Mouse (Mus musculus): ENCODE data around the gene Tyw1. TPM values are rescaled to one million over a fixed set of nuclear protein-coding genes. Genes with fewer than 3 reads are reported as not detected.

Gene Tyw1
- polyA plus RNA-seq, 1 experiment, result 23.6 TPM

DNA sequence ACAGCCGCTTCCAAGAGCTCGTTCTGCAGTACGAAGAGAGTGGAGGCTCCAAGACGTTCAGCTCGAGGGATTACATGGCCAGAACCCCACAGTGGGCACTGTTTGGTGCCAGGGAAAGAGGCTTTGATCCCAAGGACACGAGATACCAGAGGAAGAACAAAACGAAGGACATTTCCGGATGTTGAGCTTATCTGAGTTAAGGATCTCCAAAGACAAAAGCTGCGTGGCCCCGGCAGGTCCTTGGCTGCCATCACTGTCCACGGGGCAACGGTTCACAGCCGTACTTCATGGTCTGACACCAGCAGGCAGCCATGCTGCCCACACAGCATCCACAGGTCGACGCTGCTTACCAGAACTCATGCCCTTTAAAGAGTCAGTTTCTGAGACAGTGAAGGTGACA is 85.2 kb downstream of the Tyw1 start:
- H3K4me3 ChIP-seq, result no peak overlapping the region
- no peaks in the 10 kb centered on the region for H3K36me3 ChIP-seq (ENCODE audit: control insufficient read depth, insufficient read depth)
- no peak overlapping the region for H3K4me2 ChIP-seq (ENCODE audit: low read depth)
- TF ChIP-seq TCF12 (IDR thresholded peaks at IDR 0.05; ENCODE audit: insufficient read depth, poor library complexity, severe bottlenecking) (no peak), MYOD1 (IDR thresholded peaks at IDR 0.05; ENCODE audit: control insufficient read depth in 1 of 3, insufficient read length in 2 of 3, low read depth in 2 of 3) (no peak), MYOG (IDR thresholded peaks at IDR 0.05; ENCODE audit: control insufficient read depth in 1 of 3, insufficient read depth in 1 of 3, insufficient read length in 2 of 3, low read depth in 2 of 3) (no peak), SRF (IDR thresholded peaks at IDR 0.05; ENCODE audit: control insufficient read depth, insufficient read length, low read depth) (no peak), POLR2AphosphoS2 (IDR thresholded peaks at IDR 0.05; ENCODE audit: insufficient read length, low read depth) (no peak)
- H3ac ChIP-seq (ENCODE audit: control insufficient read depth, insufficient read length), result no peak overlapping the region
- H3K79me2 ChIP-seq (ENCODE audit: control insufficient read depth, insufficient read depth), result no peaks in the 10 kb centered on the region
- no peaks in the 10 kb centered on the region for H3K27me3 ChIP-seq (ENCODE audit: control insufficient read depth, insufficient read depth, insufficient read length)

DNA sequence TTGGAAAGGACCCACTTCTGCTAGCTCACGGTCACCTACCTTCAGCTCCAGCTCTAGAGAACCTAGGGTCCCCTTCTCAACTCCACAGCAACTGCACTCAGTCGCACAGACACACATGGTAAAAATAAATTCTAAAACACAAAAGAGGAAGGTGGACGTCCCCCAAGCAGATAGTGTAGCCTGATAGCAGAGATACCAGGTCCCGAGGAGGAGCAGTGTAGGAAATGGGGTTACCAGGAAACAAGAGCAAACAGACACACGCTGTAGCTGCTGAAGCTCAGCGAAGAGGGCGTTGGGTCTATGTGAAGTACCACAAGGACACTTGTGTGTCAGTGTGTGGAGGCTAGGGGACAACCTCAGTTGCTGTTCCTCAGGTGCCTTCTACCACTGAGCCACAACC is 89.6 kb downstream of the Tyw1 start:
- TF ChIP-seq REST (IDR thresholded peaks at IDR 0.05; ENCODE audit: insufficient read depth, insufficient read length) (no peak), POLR2A (IDR thresholded peaks at IDR 0.05; ENCODE audit: insufficient read length, low read depth) (no peak), SRF (IDR thresholded peaks at IDR 0.05; ENCODE audit: control insufficient read depth, insufficient read length, low read depth) (no peak), TCF12 (IDR thresholded peaks at IDR 0.05; ENCODE audit: insufficient read depth, poor library complexity, severe bottlenecking) (no peak), MYOG (IDR thresholded peaks at IDR 0.05; ENCODE audit: control insufficient read depth in 1 of 3, insufficient read depth in 1 of 3, insufficient read length in 2 of 3, low read depth in 2 of 3) (no peak), USF1 (IDR thresholded peaks at IDR 0.05; ENCODE audit: low read depth) (no peak), CEBPB (IDR thresholded peaks at IDR 0.05; ENCODE audit: insufficient read depth, poor library complexity, severe bottlenecking) (no peak), E2F4 (IDR thresholded peaks at IDR 0.05; ENCODE audit: insufficient read depth) (no peak), MAX (IDR thresholded peaks at IDR 0.05; ENCODE audit: low read depth) (no peak), TCF3 (IDR thresholded peaks at IDR 0.05; ENCODE audit: insufficient read length, low read depth) (no peak), POLR2AphosphoS2 (IDR thresholded peaks at IDR 0.05; ENCODE audit: insufficient read length, low read depth) (no peak), MYOD1 (IDR thresholded peaks at IDR 0.05; ENCODE audit: control insufficient read depth in 1 of 3, insufficient read length in 2 of 3, low read depth in 2 of 3) (no peak)
- H3ac ChIP-seq (ENCODE audit: control insufficient read depth, insufficient read length), result no peak overlapping the region
- H3K79me2 ChIP-seq (ENCODE audit: control insufficient read depth, insufficient read depth), result no peaks in the 10 kb centered on the region
- no peaks in the 10 kb centered on the region for H3K27me3 ChIP-seq (ENCODE audit: control insufficient read depth, insufficient read depth, insufficient read length)
- no peak overlapping the region for H3K4me2 ChIP-seq (ENCODE audit: low read depth)
- H3K36me3 ChIP-seq (ENCODE audit: control insufficient read depth, insufficient read depth), result no peaks in the 10 kb centered on the region
- no peak overlapping the region for H3K4me3 ChIP-seq

DNA sequence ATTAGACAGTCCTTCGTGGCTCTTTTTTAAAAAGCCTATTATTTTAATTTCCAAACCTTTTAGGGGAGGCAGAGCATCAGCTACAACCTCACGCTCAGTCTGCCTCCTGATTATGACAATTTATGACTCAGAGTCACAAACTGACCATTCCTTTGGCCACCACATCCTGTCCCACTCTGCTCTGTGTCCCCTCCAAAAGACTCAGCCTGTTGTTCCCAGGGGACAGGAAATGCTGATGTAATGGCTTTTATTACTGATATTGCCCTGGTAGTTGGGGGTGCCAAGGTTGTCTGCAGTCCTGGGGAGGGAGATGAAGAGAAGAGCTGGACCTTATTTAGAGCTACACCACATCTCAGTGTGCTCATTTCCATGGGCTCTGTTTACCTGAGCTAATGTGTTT is 90.5 kb downstream of the Tyw1 start:
- Histone ChIP-seq H3K36me3 (ENCODE audit: control insufficient read depth, insufficient read depth) (no peaks in the 10 kb centered on the region), H3K79me2 (ENCODE audit: control insufficient read depth, insufficient read depth) (no peaks in the 10 kb centered on the region), H3K4me2 (ENCODE audit: low read depth) (no peak overlapping the region), H3K4me3 (no peak overlapping the region), H3K27me3 (ENCODE audit: control insufficient read depth, insufficient read depth, insufficient read length) (no peaks in the 10 kb centered on the region), H3ac (ENCODE audit: control insufficient read depth, insufficient read length) (no peak overlapping the region)
- TF ChIP-seq MYOD1 (IDR thresholded peaks at IDR 0.05; ENCODE audit: control insufficient read depth in 1 of 3, insufficient read length in 2 of 3, low read depth in 2 of 3) (no peak), TCF12 (IDR thresholded peaks at IDR 0.05; ENCODE audit: insufficient read depth, poor library complexity, severe bottlenecking) (no peak), TCF3 (IDR thresholded peaks at IDR 0.05; ENCODE audit: insufficient read length, low read depth) (no peak), SRF (IDR thresholded peaks at IDR 0.05; ENCODE audit: control insufficient read depth, insufficient read length, low read depth) (no peak), POLR2AphosphoS2 (IDR thresholded peaks at IDR 0.05; ENCODE audit: insufficient read length, low read depth) (no peak)

DNA sequence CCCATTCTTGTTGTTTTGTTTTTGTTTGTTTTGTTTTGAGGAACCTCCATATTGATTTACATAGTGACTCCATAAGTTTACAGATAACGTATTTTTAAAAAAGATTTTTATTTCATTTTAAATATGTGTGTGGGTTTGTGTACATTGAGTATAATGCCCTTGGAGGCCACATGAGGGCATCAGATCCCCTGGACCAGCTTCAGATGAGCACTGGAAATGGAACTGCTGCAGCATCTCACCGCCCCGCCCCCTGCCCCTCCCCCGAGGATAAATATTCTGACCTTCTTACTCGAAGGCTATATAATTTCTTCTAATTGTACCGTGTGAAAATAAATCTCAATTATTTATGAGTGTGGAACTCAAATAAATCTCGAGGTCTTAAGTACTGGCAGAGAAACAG is 99.8 kb downstream of the Tyw1 start:
- no peak for TF ChIP-seq TCF12 (IDR thresholded peaks at IDR 0.05; ENCODE audit: insufficient read depth, poor library complexity, severe bottlenecking)
- no peak for TF ChIP-seq MYOD1 (IDR thresholded peaks at IDR 0.05; ENCODE audit: control insufficient read depth in 1 of 3, insufficient read length in 2 of 3, low read depth in 2 of 3)
- TF ChIP-seq SRF (IDR thresholded peaks at IDR 0.05; ENCODE audit: control insufficient read depth, insufficient read length, low read depth), result no peak
- TF ChIP-seq CEBPB (IDR thresholded peaks at IDR 0.05; ENCODE audit: insufficient read depth, poor library complexity, severe bottlenecking), result no peak
- no peak for TF ChIP-seq USF1 (IDR thresholded peaks at IDR 0.05; ENCODE audit: low read depth)
- no peak for TF ChIP-seq REST (IDR thresholded peaks at IDR 0.05; ENCODE audit: insufficient read depth, insufficient read length)
- TF ChIP-seq POLR2A (IDR thresholded peaks at IDR 0.05; ENCODE audit: insufficient read length, low read depth), result no peak
- no peak for TF ChIP-seq MAX (IDR thresholded peaks at IDR 0.05; ENCODE audit: low read depth)
- no peak for TF ChIP-seq POLR2AphosphoS2 (IDR thresholded peaks at IDR 0.05; ENCODE audit: insufficient read length, low read depth)
- TF ChIP-seq MYOG (IDR thresholded peaks at IDR 0.05; ENCODE audit: control insufficient read depth in 1 of 3, insufficient read depth in 1 of 3, insufficient read length in 2 of 3, low read depth in 2 of 3), result no peak
- TF ChIP-seq TCF3 (IDR thresholded peaks at IDR 0.05; ENCODE audit: insufficient read length, low read depth), result no peak
- TF ChIP-seq E2F4 (IDR thresholded peaks at IDR 0.05; ENCODE audit: insufficient read depth), result no peak
- Histone ChIP-seq H3K79me2 (ENCODE audit: control insufficient read depth, insufficient read depth) (no peaks in the 10 kb centered on the region), H3K27me3 (ENCODE audit: control insufficient read depth, insufficient read depth, insufficient read length) (no peaks in the 10 kb centered on the region), H3K4me3 (no peak overlapping the region), H3ac (ENCODE audit: control insufficient read depth, insufficient read length) (no peak overlapping the region), H3K36me3 (ENCODE audit: control insufficient read depth, insufficient read depth) (no peaks in the 10 kb centered on the region), H3K4me2 (ENCODE audit: low read depth) (no peak overlapping the region)

- H3K36me3 ChIP-seq (ENCODE audit: control insufficient read depth, insufficient read depth), result no peaks in the 10 kb centered on the region
- no peak overlapping the region for H3ac ChIP-seq (ENCODE audit: control insufficient read depth, insufficient read length)
- no peaks in the 10 kb centered on the region for H3K79me2 ChIP-seq (ENCODE audit: control insufficient read depth, insufficient read depth)
- TF ChIP-seq USF1 (IDR thresholded peaks at IDR 0.05; ENCODE audit: low read depth) (no peak), TCF12 (IDR thresholded peaks at IDR 0.05; ENCODE audit: insufficient read depth, poor library complexity, severe bottlenecking) (no peak), POLR2AphosphoS2 (IDR thresholded peaks at IDR 0.05; ENCODE audit: insufficient read length, low read depth) (no peak), CEBPB (IDR thresholded peaks at IDR 0.05; ENCODE audit: insufficient read depth, poor library complexity, severe bottlenecking) (no peak), SRF (IDR thresholded peaks at IDR 0.05; ENCODE audit: control insufficient read depth, insufficient read length, low read depth) (no peak), REST (IDR thresholded peaks at IDR 0.05; ENCODE audit: insufficient read depth, insufficient read length) (no peak), MYOD1 (IDR thresholded peaks at IDR 0.05; ENCODE audit: control insufficient read depth in 1 of 3, insufficient read length in 2 of 3, low read depth in 2 of 3) (no peak), MAX (IDR thresholded peaks at IDR 0.05; ENCODE audit: low read depth) (no peak), POLR2A (IDR thresholded peaks at IDR 0.05; ENCODE audit: insufficient read length, low read depth) (no peak), TCF3 (IDR thresholded peaks at IDR 0.05; ENCODE audit: insufficient read length, low read depth) (no peak), MYOG (IDR thresholded peaks at IDR 0.05; ENCODE audit: control insufficient read depth in 1 of 3, insufficient read depth in 1 of 3, insufficient read length in 2 of 3, low read depth in 2 of 3) (no peak), E2F4 (IDR thresholded peaks at IDR 0.05; ENCODE audit: insufficient read depth) (no peak)
- H3K27me3 ChIP-seq (ENCODE audit: control insufficient read depth, insufficient read depth, insufficient read length), result no peaks in the 10 kb centered on the region
- no peak overlapping the region for H3K4me3 ChIP-seq
- no peak overlapping the region for H3K4me2 ChIP-seq (ENCODE audit: low read depth)
These were observed 107.7 kb downstream of the Tyw1 start for GRCm38 (mm10) chr5:130363111-130363510.

Data from myocyte (in vitro differentiated cells).